Mouse (Mus musculus) gastrocnemius, adult 8-10 months (tissue): Measurements from ENCODE around the gene Kmt2e. TPM values are rescaled to one million over a fixed set of nuclear protein-coding genes. Genes with fewer than 3 reads are reported as not detected.
"Not testable (repeated sequence)": the region's sequence is repeated elsewhere in the genome, so short reads cannot be mapped to it uniquely, and the experiment has no call there.

Experiments
- DNase-seq, 2 experiments: peaks; one replicate each; pipeline ENCODE4 v3.0.0; 2022; ENCODE audit warnings: low spot score in 2 of 2
- total RNA-seq, 4 experiments: library from RNA; stranded (reverse); gene quantifications; 2 replicates each; pipeline ENCODE4 v1.2.4; 2022

The Kmt2e gene
- total RNA-seq, 4 experiments from 2014 or later: 23.9 to 33.7 (median 28.2) TPM

DNA sequence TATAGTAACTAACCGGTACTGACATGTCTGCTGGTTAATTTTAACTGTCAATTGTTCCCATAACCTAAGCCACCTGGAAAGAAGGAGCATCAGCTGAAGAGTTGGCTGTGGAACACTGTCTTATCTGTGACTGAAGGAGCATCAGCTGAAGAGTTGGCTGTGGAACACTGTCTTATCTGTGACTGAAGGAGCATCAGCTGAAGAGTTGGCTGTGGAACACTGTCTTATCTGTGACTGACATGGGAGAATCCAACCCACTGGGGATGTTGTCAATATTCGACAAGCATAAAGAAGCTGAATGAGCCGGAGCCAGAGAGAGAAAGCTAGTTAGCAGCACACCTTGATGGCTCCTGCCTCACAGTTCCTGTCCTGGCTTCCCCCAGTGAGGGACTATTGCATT lies 119.1 kb downstream of the Kmt2e start:
- not testable (repeated sequence) for DNase-seq
